In the genomic region with DNA sequence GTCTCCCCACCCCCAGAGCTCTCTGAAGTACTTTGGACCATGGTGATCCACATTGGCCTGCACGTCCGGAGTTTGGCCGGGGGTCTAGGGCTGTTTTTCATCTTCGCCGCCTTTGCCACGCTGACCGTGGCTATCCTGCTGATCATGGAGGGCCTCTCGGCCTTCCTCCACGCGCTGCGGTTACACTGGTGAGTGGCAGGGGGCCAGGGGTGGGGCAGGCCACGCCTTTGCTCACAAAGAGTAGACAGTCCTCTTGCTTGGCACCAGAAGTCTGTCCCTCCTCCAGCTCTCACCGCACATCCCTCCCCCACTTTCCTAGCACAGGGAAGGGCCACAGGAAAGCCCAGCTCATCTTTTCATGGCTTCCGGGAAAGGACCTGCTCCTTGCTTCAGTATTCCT, we compare ENCODE assay signal across 19 mouse cellular contexts. TPM values are rescaled to one million over a fixed set of nuclear protein-coding genes. Genes with fewer than 3 reads are reported as not detected.
DNase-seq lines count a peak whose midpoint lies in the region; ATAC-seq and TF ChIP-seq lines count a peak whose summit lies in the region.
"Had no signal": no experiment of that assay in that cellular context is flagged by ENCODE, and none has a peak within 500 bp of the region (broad histone marks: within the 10 kb centered on the region; RNA-seq: fewer than 3 reads in every experiment).

No protein-coding gene starts in this region.

- 0 out of 2 replicates have a peak overlapping the region, but pooled peaks have one; percentile 83 for H3K27ac ChIP-seq in heart, postnatal 0 days (ENCODE audit: low read depth)
- peak overlapping the region; percentile 90; the same call in 1 of the 2 replicates for H3K27ac ChIP-seq in stomach, postnatal 0 days (replicated peaks)
- H3K27ac ChIP-seq: forebrain, embryonic 15.5 days; limb, embryonic 15.5 days; macrophage had no signal

- no peak overlapping the region for H3K4me3 ChIP-seq in heart, postnatal 0 days (ENCODE audit: low read depth, low read length)
- no peak overlapping the region for H3K4me3 ChIP-seq in stomach, postnatal 0 days (ENCODE audit: low read depth, low read length)
- H3K4me3 ChIP-seq: erythroblast, embryonic 14.5 days; forebrain, embryonic 15.5 days; limb, embryonic 15.5 days had no signal

- TF ChIP-seq EP300 in heart, postnatal 0 days (IDR thresholded peaks at IDR 0.05; ENCODE audit: low read depth), result no peak
- no peak for TF ChIP-seq EP300 in stomach, postnatal 0 days (optimal IDR thresholded peaks at IDR 0.05)

- ATAC-seq in heart, postnatal 0 days (ENCODE audit: insufficient read depth, low read depth), result no peak
- ATAC-seq in stomach, postnatal 0 days (ENCODE audit: low FRiP score, low TSS enrichment), result no peak
- ATAC-seq: forebrain, embryonic 15.5 days had no signal

- DNase-seq in cerebellum, adult 9-11 months, result peak; percentile 29
- DNase-seq in cerebellum, postnatal 4 days (ENCODE audit: low spot score in 2 of 2), result no peak
- no peak for DNase-seq in heart, postnatal 0 days (ENCODE audit: low spot score)
- DNase-seq in heart, adult 18-20 months, result no peak
- peak; percentile 24 for DNase-seq in urinary bladder, adult 2 months (ENCODE audit: low spot score)
- DNase-seq in urinary bladder, postnatal 36 days (ENCODE audit: low spot score in 2 of 2), result no peak
- no peak for DNase-seq in stomach, postnatal 0 days (ENCODE audit: low spot score)
- no peak for DNase-seq in MN1 (ENCODE audit: low spot score)
- DNase-seq: adrenal gland, adult 2 months; B cell, adult 2 months; heart, postnatal 36 days; midbrain, embryonic 14.5 days; right cerebral cortex, postnatal 25 days; thymus, postnatal 36 days had no signal

- H3K9me3 ChIP-seq in heart, postnatal 0 days (replicated peaks; ENCODE audit: control insufficient read depth, low read length), result no peaks in the 10 kb centered on the region
- H3K9me3 ChIP-seq in stomach, postnatal 0 days (ENCODE audit: control insufficient read depth, low read length), result no peaks in the 10 kb centered on the region
- H3K9me3 ChIP-seq: forebrain, embryonic 15.5 days; limb, embryonic 15.5 days had no signal

- no peaks in the 10 kb centered on the region for H3K27me3 ChIP-seq in heart, postnatal 0 days (ENCODE audit: control insufficient read depth, insufficient read depth, low read length)
- H3K27me3 ChIP-seq in stomach, postnatal 0 days (ENCODE audit: control insufficient read depth, insufficient read depth, low read length), result no peaks in the 10 kb centered on the region
- H3K27me3 ChIP-seq: forebrain, embryonic 15.5 days; limb, embryonic 15.5 days had no signal

- no peak overlapping the region; the same call in 1 of the 2 replicates for H3K9ac ChIP-seq in heart, postnatal 0 days (replicated peaks; ENCODE audit: low read depth, low read length)
- no peak overlapping the region for H3K9ac ChIP-seq in stomach, postnatal 0 days (ENCODE audit: low read length)
- H3K9ac ChIP-seq: forebrain, embryonic 15.5 days; limb, embryonic 15.5 days had no signal

- no peak for TF ChIP-seq CTCF in heart, postnatal 0 days (IDR thresholded peaks at IDR 0.05; ENCODE audit: low read depth)
- TF ChIP-seq CTCF in stomach, postnatal 0 days (IDR thresholded peaks at IDR 0.05; ENCODE audit: low read depth), result no peak

- 64% methylated on average over 14 of the region's 14 CpGs for WGBS in heart, postnatal 0 days
- WGBS in stomach, postnatal 0 days, result 56% methylated on average over 14 of the region's 14 CpGs

- H3K4me1 ChIP-seq in heart, postnatal 0 days (ENCODE audit: control insufficient read depth, insufficient read depth), result peaks cover 37% of the 10 kb centered on the region
- H3K4me1 ChIP-seq in stomach, postnatal 0 days (replicated peaks; ENCODE audit: control insufficient read depth, insufficient read depth), result peaks cover 16% of the 10 kb centered on the region
- H3K4me1 ChIP-seq: forebrain, embryonic 15.5 days had no signal

- peaks cover 31% of the 10 kb centered on the region for H3K36me3 ChIP-seq in heart, postnatal 0 days (replicated peaks; ENCODE audit: control insufficient read depth, insufficient read depth, low read length)
- H3K36me3 ChIP-seq in stomach, postnatal 0 days (ENCODE audit: control insufficient read depth, insufficient read depth, low read length), result peaks cover 8% of the 10 kb centered on the region

- no peak overlapping the region for H3K4me2 ChIP-seq in heart, postnatal 0 days (ENCODE audit: low read depth, low read length)
- no peak overlapping the region for H3K4me2 ChIP-seq in stomach, postnatal 0 days (replicated peaks; ENCODE audit: low read depth)
- H3K4me2 ChIP-seq: forebrain, embryonic 15.5 days; limb, embryonic 15.5 days had no signal

RNA-seq across cellular contexts. Expression of a gene that starts 14.4 kb away (rescaled TPM):
- total RNA-seq in heart, postnatal 0 days (2014; rRNA removed; ENCODE audit: low replicate concordance), result 15.8 and 20.2 TPM in 2 replicates
- polyA plus RNA-seq in heart, postnatal 0 days (2015; fragmentation: Nextera tagmentation; extraction: Ambion mirVana), result 10.3 and 12.0 TPM in 2 replicates
- total RNA-seq in heart, adult 18-20 months (2021), result 1 to 10 TPM; 7.2 to 8.4 TPM
- 27.2 and 29.0 TPM in 2 replicates for polyA plus RNA-seq in urinary bladder, adult 2 months (2012; rRNA removed)
- 16.0 and 17.1 TPM in 2 replicates for polyA plus RNA-seq in stomach, postnatal 0 days (2015; fragmentation: Nextera tagmentation; extraction: Ambion mirVana)

RNA-seq across cellular contexts. Expression of a gene that starts 22.8 kb away (rescaled TPM):
- total RNA-seq in heart, postnatal 0 days (2014; rRNA removed; ENCODE audit: low replicate concordance), result not detected in 2 replicates
- polyA plus RNA-seq in heart, postnatal 0 days (2015; fragmentation: Nextera tagmentation; extraction: Ambion mirVana), result 0.08 TPM in 1 of 2 replicates, not detected in the other
- under 1 TPM; 0.41 to 0.77 TPM for total RNA-seq in heart, adult 18-20 months (2021)
- 0.56 and 0.57 TPM in 2 replicates for polyA plus RNA-seq in urinary bladder, adult 2 months (2012; rRNA removed)
- 0.08 TPM in 1 of 2 replicates, not detected in the other for polyA plus RNA-seq in stomach, postnatal 0 days (2015; fragmentation: Nextera tagmentation; extraction: Ambion mirVana)
- polyA plus RNA-seq: neural tube, embryonic 11.5 days had no signal

RNA-seq across cellular contexts. Expression of a gene that starts 26.9 kb away (rescaled TPM):
- total RNA-seq in heart, postnatal 0 days (2014; rRNA removed; ENCODE audit: low replicate concordance), result 44.6 and 64.1 TPM in 2 replicates
- polyA plus RNA-seq in heart, postnatal 0 days (2015; fragmentation: Nextera tagmentation; extraction: Ambion mirVana), result 26.8 and 26.9 TPM in 2 replicates
- 10 to 100 TPM; 17.4 to 18.8 TPM for total RNA-seq in heart, adult 18-20 months (2021)
- 25.8 and 38.8 TPM in 2 replicates for polyA plus RNA-seq in urinary bladder, adult 2 months (2012; rRNA removed)
- 26.4 and 26.8 TPM in 2 replicates for polyA plus RNA-seq in stomach, postnatal 0 days (2015; fragmentation: Nextera tagmentation; extraction: Ambion mirVana)

RNA-seq across cellular contexts. Expression of a gene that starts 31.7 kb away (rescaled TPM):
- total RNA-seq in heart, postnatal 0 days (2014; rRNA removed; ENCODE audit: low replicate concordance), result 21.8 and 46.6 TPM in 2 replicates
- polyA plus RNA-seq in heart, postnatal 0 days (2015; fragmentation: Nextera tagmentation; extraction: Ambion mirVana), result 26.7 and 29.0 TPM in 2 replicates
- 10 to 100 TPM; 17.2 to 17.9 TPM for total RNA-seq in heart, adult 18-20 months (2021)
- polyA plus RNA-seq in urinary bladder, adult 2 months (2012; rRNA removed), result 34.1 and 38.0 TPM in 2 replicates
- polyA plus RNA-seq in stomach, postnatal 0 days (2015; fragmentation: Nextera tagmentation; extraction: Ambion mirVana), result 42.3 and 42.4 TPM in 2 replicates

RNA-seq across cellular contexts. Expression of a gene that starts 39.8 kb away (rescaled TPM):
- 1.2 and 7.3 TPM in 2 replicates for total RNA-seq in heart, postnatal 0 days (2014; rRNA removed; ENCODE audit: low replicate concordance)
- polyA plus RNA-seq in heart, postnatal 0 days (2015; fragmentation: Nextera tagmentation; extraction: Ambion mirVana), result 10.3 and 12.0 TPM in 2 replicates
- total RNA-seq in heart, adult 18-20 months (2021), result 1 to 10 TPM; 2.4 to 2.6 TPM
- polyA plus RNA-seq in urinary bladder, adult 2 months (2012; rRNA removed), result 7.1 and 7.9 TPM in 2 replicates
- polyA plus RNA-seq in stomach, postnatal 0 days (2015; fragmentation: Nextera tagmentation; extraction: Ambion mirVana), result 10.6 and 11.8 TPM in 2 replicates

Comparison
In these comparisons a context has a peak if more than half of its experiments do, and no peak if none do; other contexts are left out.
1. DNase-seq: peak in cerebellum, adult 9-11 months (single experiment) and urinary bladder, adult 2 months (single experiment); none in cerebellum, postnatal 4 days (0 of 2), heart, postnatal 0 days (single experiment), heart, adult 18-20 months (0 of 2), urinary bladder, postnatal 36 days (0 of 2), stomach, postnatal 0 days (single experiment) and MN1 (single experiment).